Mouse (Mus musculus): ENCODE results near the gene Brd2. TPM values are rescaled to one million over a fixed set of nuclear protein-coding genes. Genes with fewer than 3 reads are reported as not detected.

Brd2 gene
- polyA plus RNA-seq, 1 experiment from 2014 or later, result 140 TPM

DNA sequence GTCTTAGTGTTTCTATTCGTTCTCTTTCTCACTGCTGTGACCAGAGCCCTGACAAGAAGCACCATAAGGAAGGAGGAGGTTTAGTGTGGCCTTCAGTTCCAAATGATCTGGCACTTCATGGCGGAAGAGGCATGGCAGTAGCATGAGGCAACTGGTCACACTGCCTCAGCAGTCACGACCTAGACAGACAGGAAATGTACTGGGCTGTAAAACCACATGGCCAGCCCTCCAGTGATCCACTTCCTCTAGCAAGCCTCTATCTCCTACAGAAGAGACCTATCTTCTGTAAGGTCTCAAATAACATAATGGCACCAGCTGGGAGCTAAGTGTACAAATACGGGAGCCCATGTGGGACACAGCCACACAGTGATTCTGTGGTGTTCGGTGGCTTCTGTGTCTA lies 50.3 kb downstream of the Brd2 start:
- Histone ChIP-seq H3K27me3 (peaks cover 16% of the 10 kb centered on the region), H3K4me2 (no peak overlapping the region), H3K4me3 (replicated peaks) (no peak overlapping the region), H3K9ac (no peak overlapping the region), H3K27ac (no peak overlapping the region), H3K9me3 (replicated peaks) (no peaks in the 10 kb centered on the region), H3K36me3 (no peaks in the 10 kb centered on the region), H3K4me1 (0 out of 2 replicates have a peak, but pooled peaks cover 4% of the 10 kb centered on the region)
- WGBS, result 68% methylated on average over 5 of the region's 5 CpGs
- ATAC-seq (replicated peaks; ENCODE audit: low FRiP score), result no peak

DNA sequence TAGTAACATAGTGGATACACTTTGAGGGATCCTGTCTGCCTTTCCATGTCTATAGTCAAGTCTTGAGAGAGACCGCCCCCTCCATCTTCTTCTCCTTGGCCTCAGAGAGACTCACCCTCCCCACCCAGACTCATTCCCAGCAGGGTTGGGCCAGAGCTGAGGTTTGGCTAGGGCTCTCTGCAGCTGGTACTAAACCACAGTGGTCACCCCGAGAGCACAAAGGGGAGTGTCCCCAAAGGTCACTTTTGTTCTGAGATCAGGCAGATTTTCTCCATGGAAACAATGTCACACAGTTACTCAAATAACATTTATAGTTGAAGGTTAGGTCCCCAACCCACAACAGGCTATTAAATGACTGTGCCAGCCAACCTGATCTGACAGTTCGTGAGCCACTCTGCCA lies 53.6 kb downstream of the Brd2 start:
- no peak overlapping the region for H3K9ac ChIP-seq
- 37% methylated on average over 3 of the region's 3 CpGs for WGBS
- H3K4me3 ChIP-seq (replicated peaks), result no peak overlapping the region
- no peaks in the 10 kb centered on the region for H3K9me3 ChIP-seq (replicated peaks)
- no peak overlapping the region for H3K4me2 ChIP-seq
- H3K4me1 ChIP-seq, result no peaks in the 10 kb centered on the region
- H3K36me3 ChIP-seq, result no peaks in the 10 kb centered on the region
- no peak overlapping the region for H3K27ac ChIP-seq
- ATAC-seq (replicated peaks; ENCODE audit: low FRiP score), result no peak; the same call in 1 of the 2 replicates
- no peaks in the 10 kb centered on the region for H3K27me3 ChIP-seq

Other genes starting within 250 kb of the Brd2 start
- gene Gm7029, start 248.8 kb downstream of the Brd2 start, polyA plus RNA-seq (2015; fragmentation: Nextera tagmentation; extraction: Ambion mirVana), result not detected in 2 replicates
- 8.2 and 9.1 TPM in 2 replicates for gene Kifc1, start 232.0 kb downstream of the Brd2 start, polyA plus RNA-seq (2015; fragmentation: Nextera tagmentation; extraction: Ambion mirVana)
- gene Platr17, start 217.5 kb downstream of the Brd2 start, polyA plus RNA-seq (2015; fragmentation: Nextera tagmentation; extraction: Ambion mirVana), result 0.19 TPM in 1 of 2 replicates, not detected in the other
- gene Daxx, start 213.2 kb downstream of the Brd2 start, polyA plus RNA-seq (2015; fragmentation: Nextera tagmentation; extraction: Ambion mirVana), result 47.6 and 60.0 TPM in 2 replicates
- gene Tapbp, start 206.7 kb downstream of the Brd2 start, polyA plus RNA-seq (2015; fragmentation: Nextera tagmentation; extraction: Ambion mirVana), result 28.3 and 35.9 TPM in 2 replicates
- 17.5 and 19.3 TPM in 2 replicates for gene Zbtb22, start 206.7 kb downstream of the Brd2 start, polyA plus RNA-seq (2015; fragmentation: Nextera tagmentation; extraction: Ambion mirVana)
- gene Rgl2, start 193.1 kb downstream of the Brd2 start, polyA plus RNA-seq (2015; fragmentation: Nextera tagmentation; extraction: Ambion mirVana), result 30.7 and 34.5 TPM in 2 replicates
- gene Pfdn6, start 182.3 kb downstream of the Brd2 start, polyA plus RNA-seq (2015; fragmentation: Nextera tagmentation; extraction: Ambion mirVana), result 171 and 183 TPM in 2 replicates
- gene Wdr46, start 182.0 kb downstream of the Brd2 start, polyA plus RNA-seq (2015; fragmentation: Nextera tagmentation; extraction: Ambion mirVana), result 41.8 and 44.0 TPM in 2 replicates
- 5.1 and 5.6 TPM in 2 replicates for gene B3galt4, start 171.1 kb downstream of the Brd2 start, polyA plus RNA-seq (2015; fragmentation: Nextera tagmentation; extraction: Ambion mirVana)
- gene Vps52, start 166.8 kb downstream of the Brd2 start, polyA plus RNA-seq (2015; fragmentation: Nextera tagmentation; extraction: Ambion mirVana), result 48.0 and 53.5 TPM in 2 replicates
- gene Rps18, start 166.6 kb downstream of the Brd2 start, polyA plus RNA-seq (2015; fragmentation: Nextera tagmentation; extraction: Ambion mirVana), result 1,731 and 1,904 TPM in 2 replicates
- gene H2-K1, start 122.3 kb downstream of the Brd2 start, polyA plus RNA-seq (2015; fragmentation: Nextera tagmentation; extraction: Ambion mirVana), result 24.6 and 27.2 TPM in 2 replicates
- 20.3 and 21.7 TPM in 2 replicates for gene Ring1, start 98.0 kb downstream of the Brd2 start, polyA plus RNA-seq (2015; fragmentation: Nextera tagmentation; extraction: Ambion mirVana)
- 51.7 and 52.5 TPM in 2 replicates for gene H2-Ke6, start 94.6 kb downstream of the Brd2 start, polyA plus RNA-seq (2015; fragmentation: Nextera tagmentation; extraction: Ambion mirVana)
- 197 and 211 TPM in 2 replicates for gene Slc39a7, start 91.0 kb downstream of the Brd2 start, polyA plus RNA-seq (2015; fragmentation: Nextera tagmentation; extraction: Ambion mirVana)
- 50.5 and 53.0 TPM in 2 replicates for gene Rxrb, start 90.8 kb downstream of the Brd2 start, polyA plus RNA-seq (2015; fragmentation: Nextera tagmentation; extraction: Ambion mirVana)
- gene Col11a2, start 83.2 kb downstream of the Brd2 start, polyA plus RNA-seq (2015; fragmentation: Nextera tagmentation; extraction: Ambion mirVana), result 2.2 and 6.6 TPM in 2 replicates
- gene H2-Oa, start 30.3 kb downstream of the Brd2 start, polyA plus RNA-seq (2015; fragmentation: Nextera tagmentation; extraction: Ambion mirVana), result 0.39 and 0.64 TPM in 2 replicates
- gene H2-DMa, start 3.1 kb downstream of the Brd2 start, polyA plus RNA-seq (2015; fragmentation: Nextera tagmentation; extraction: Ambion mirVana), result 14.8 and 15.9 TPM in 2 replicates
- 22.6 and 25.3 TPM in 2 replicates for gene H2-DMb2, start 20.7 kb upstream of the Brd2 start, polyA plus RNA-seq (2015; fragmentation: Nextera tagmentation; extraction: Ambion mirVana)
- 4.9 and 6.0 TPM in 2 replicates for gene H2-DMb1, start 30.4 kb upstream of the Brd2 start, polyA plus RNA-seq (2015; fragmentation: Nextera tagmentation; extraction: Ambion mirVana)
- gene Tap1, start 64.9 kb upstream of the Brd2 start, polyA plus RNA-seq (2015; fragmentation: Nextera tagmentation; extraction: Ambion mirVana), result 3.5 and 3.8 TPM in 2 replicates
- gene Psmb9, start 65.1 kb upstream of the Brd2 start, polyA plus RNA-seq (2015; fragmentation: Nextera tagmentation; extraction: Ambion mirVana), result 3.0 and 3.2 TPM in 2 replicates
- 6.0 and 7.1 TPM in 2 replicates for gene Psmb8, start 75.1 kb upstream of the Brd2 start, polyA plus RNA-seq (2015; fragmentation: Nextera tagmentation; extraction: Ambion mirVana)
- 3.5 and 4.1 TPM in 2 replicates for gene Tap2, start 80.9 kb upstream of the Brd2 start, polyA plus RNA-seq (2015; fragmentation: Nextera tagmentation; extraction: Ambion mirVana)
- gene H2-Ob, start 116.3 kb upstream of the Brd2 start, polyA plus RNA-seq (2015; fragmentation: Nextera tagmentation; extraction: Ambion mirVana), result 0.13 TPM in 1 of 2 replicates, not detected in the other
- 23.3 and 27.5 TPM in 2 replicates for gene H2-Ab1, start 135.1 kb upstream of the Brd2 start, polyA plus RNA-seq (2015; fragmentation: Nextera tagmentation; extraction: Ambion mirVana)
- gene H2-Aa, start 165.2 kb upstream of the Brd2 start, polyA plus RNA-seq (2015; fragmentation: Nextera tagmentation; extraction: Ambion mirVana), result 2.1 and 2.3 TPM in 2 replicates
- gene H2-Eb1, start 183.2 kb upstream of the Brd2 start, polyA plus RNA-seq (2015; fragmentation: Nextera tagmentation; extraction: Ambion mirVana), result 6.2 and 6.9 TPM in 2 replicates
- gene H2-Eb2, start 203.0 kb upstream of the Brd2 start, polyA plus RNA-seq (2015; fragmentation: Nextera tagmentation; extraction: Ambion mirVana), result not detected in 2 replicates
- 0.08 and 0.16 TPM in 2 replicates for gene Btnl2, start 232.2 kb upstream of the Brd2 start, polyA plus RNA-seq (2015; fragmentation: Nextera tagmentation; extraction: Ambion mirVana)